Mouse (Mus musculus) cerebellum, adult 2 months (tissue): ENCODE data around the gene Astn2. TPM values are rescaled to one million over a fixed set of nuclear protein-coding genes. Genes with fewer than 3 reads are reported as not detected.

Experiments
- DNase-seq, 2 experiments: peaks; one replicate each; pipeline ENCODE4 v3.0.0; 2021
- H3K27ac ChIP-seq: fragments of 200-500 bp; 2 replicates; pipeline ENCODE4 v1.5.1; 2012; ENCODE audit warnings: low read length, control low read depth, inconsistent platforms; ENCODE audit not compliant: insufficient read depth
- H3K27me3 ChIP-seq: fragments of 200-500 bp; 2 replicates; pipeline ENCODE4 v1.6.1; 2012; ENCODE audit warnings: inconsistent platforms, mild to moderate bottlenecking, low read length, moderate library complexity; ENCODE audit not compliant: control insufficient read depth, insufficient read depth
- H3K4me1 ChIP-seq: fragments of 200-500 bp; 2 replicates; pipeline ENCODE4 v1.6.1; 2011; ENCODE audit warnings: low read length; ENCODE audit not compliant: control insufficient read depth, insufficient read depth
- H3K4me3 ChIP-seq: fragments of 200-500 bp; replicated peaks from 2 replicates; pipeline ENCODE3; 2011; ENCODE audit warnings: mild to moderate bottlenecking, low read depth, low read length, control low read depth; ENCODE audit not compliant: insufficient read depth
- CTCF ChIP-seq: fragments of 200-500 bp; IDR thresholded peaks from 2 replicates; pipeline ENCODE4 v1.5.1; 2011; ENCODE audit warnings: low read depth, mild to moderate bottlenecking, control low read depth, low read length, moderate library complexity, borderline replicate concordance; ENCODE audit not compliant: insufficient read depth
- POLR2A ChIP-seq: fragments of 200-500 bp; IDR thresholded peaks from 2 replicates; pipeline ENCODE4 v1.6.1; 2011; ENCODE audit warnings: low read length, control low read depth, borderline replicate concordance; ENCODE audit not compliant: insufficient read depth
- WGBS: fragments of 180-500 bp; shearing (Covaris S2); methylation state at CpG from one replicate; pipeline ENCODE4 v1.1.7; 2018; 5-methylcytosine and 5-hydroxymethylcytosine counted together
- polyA plus RNA-seq: library from polyadenylated mRNA; depleted of rRNA; stranded (reverse); fragments of >200 nt; gene quantifications from 2 replicates; pipeline ENCODE4 v1.2.3, GENCODE M21; 2012

Astn2 gene
- polyA plus RNA-seq, 1 experiment, result 56.9 TPM

GRCm38 (mm10) chr4:65441746-65442145, 962.7 kb downstream of the Astn2 start:
- 92% methylated on average over 4 of the region's 4 CpGs for WGBS
- no peak overlapping the region for H3K27ac ChIP-seq
- H3K4me1 ChIP-seq, result 0 out of 2 replicates have a peak, but pooled peaks cover 3% of the 10 kb centered on the region
- no peak overlapping the region for H3K4me3 ChIP-seq
- no peak for DNase-seq
- no peaks in the 10 kb centered on the region for H3K27me3 ChIP-seq
- TF ChIP-seq POLR2A (no peak), CTCF (no peak)

- Histone ChIP-seq H3K27ac (no peak overlapping the region), H3K4me1 (no peaks in the 10 kb centered on the region), H3K4me3 (no peak overlapping the region), H3K27me3 (no peaks in the 10 kb centered on the region)
- no peak for DNase-seq
- WGBS, result 29% methylated on average over 3 of the region's 3 CpGs
- no peak for TF ChIP-seq CTCF
- TF ChIP-seq POLR2A, result no peak
Measured at GRCm38 (mm10) chr4:65430804-65431203, 973.6 kb downstream of the Astn2 start.

DNA sequence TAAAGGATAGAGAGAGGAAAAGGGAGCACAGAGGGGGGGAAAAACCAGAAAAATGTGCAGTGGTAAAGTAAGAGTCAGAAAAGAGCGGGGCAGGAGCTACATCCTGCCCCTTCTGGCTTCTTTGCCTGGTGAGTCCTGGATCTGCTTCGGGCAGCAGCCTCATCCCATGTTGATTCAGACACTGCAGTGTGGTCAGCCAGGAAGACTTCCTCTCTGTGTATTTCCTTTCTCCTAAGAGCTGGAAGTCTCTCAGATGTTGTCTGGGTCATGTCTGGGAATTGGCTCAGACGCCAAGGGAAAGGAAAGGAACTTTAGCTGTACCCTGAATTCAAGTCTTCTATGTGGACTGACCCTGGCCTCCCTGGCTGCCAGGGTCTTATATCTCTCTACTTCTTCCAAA, 976.9 kb downstream of the Astn2 start:
- no peaks in the 10 kb centered on the region for H3K4me1 ChIP-seq
- WGBS, result 87% methylated on average over 3 of the region's 3 CpGs

DNA sequence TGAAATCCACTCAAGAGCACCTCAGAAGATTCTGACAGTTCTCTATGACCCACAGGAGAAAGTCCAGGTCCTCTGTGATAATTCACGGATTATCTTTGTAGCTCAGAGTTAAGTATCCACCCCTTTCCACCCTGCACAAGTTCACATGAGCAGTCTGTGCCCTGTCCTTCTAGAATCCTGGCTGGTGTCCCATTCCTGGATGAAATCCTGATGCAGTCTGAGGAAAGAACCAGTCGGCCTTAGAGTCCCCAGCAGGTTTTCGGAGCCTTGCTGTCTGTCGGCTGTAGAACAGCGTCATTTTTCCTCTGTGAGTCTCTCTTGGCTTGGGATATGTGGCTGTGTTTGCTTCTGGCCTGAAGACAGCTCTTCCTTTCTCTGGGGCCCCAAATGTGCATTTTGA, 978.0 kb downstream of the Astn2 start:
- no peak overlapping the region for H3K27ac ChIP-seq
- TF ChIP-seq POLR2A, result no peak
- no peak for TF ChIP-seq CTCF
- no peak overlapping the region for H3K4me3 ChIP-seq
- WGBS, result 22% methylated on average over 5 of the region's 5 CpGs
- no peaks in the 10 kb centered on the region for H3K27me3 ChIP-seq
- DNase-seq, result peak; percentile 27 to 46
- H3K4me1 ChIP-seq, result no peaks in the 10 kb centered on the region

More for the DNA sequence above, 976.9 kb downstream of the Astn2 start:
- DNase-seq, result no peak
- Histone ChIP-seq H3K27ac (no peak overlapping the region), H3K4me3 (no peak overlapping the region), H3K27me3 (no peaks in the 10 kb centered on the region)
- TF ChIP-seq CTCF (no peak), POLR2A (no peak)

DNA sequence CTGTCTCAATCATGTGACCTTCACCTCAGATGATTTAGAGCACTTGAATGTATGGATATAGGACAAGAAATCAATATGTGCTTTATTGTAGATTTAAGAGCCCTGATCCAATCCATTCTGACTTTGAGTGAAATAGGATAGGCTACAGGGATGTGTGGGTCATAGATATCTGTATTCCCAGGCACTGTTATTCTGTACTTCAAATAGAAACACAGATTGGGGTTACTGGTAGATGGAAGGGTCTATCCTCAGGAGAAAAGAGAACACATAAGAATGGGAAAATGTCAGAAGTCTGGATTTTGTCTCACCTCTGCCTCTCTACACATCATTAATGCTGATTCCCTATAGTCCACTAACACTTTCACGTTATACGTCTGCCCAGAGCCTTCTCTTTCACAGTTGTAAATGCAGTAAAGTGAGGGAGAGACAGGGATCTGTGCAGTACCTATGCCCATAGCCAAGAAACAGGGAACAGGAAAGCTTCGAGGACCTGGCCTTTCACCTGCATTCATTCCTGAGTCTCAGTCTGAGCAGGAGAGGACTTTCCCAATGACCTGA, 981.3 kb downstream of the Astn2 start:
- no peak for TF ChIP-seq POLR2A
- TF ChIP-seq CTCF, result no peak
- WGBS, result 98% methylated on average over 3 of the region's 3 CpGs

DNA sequence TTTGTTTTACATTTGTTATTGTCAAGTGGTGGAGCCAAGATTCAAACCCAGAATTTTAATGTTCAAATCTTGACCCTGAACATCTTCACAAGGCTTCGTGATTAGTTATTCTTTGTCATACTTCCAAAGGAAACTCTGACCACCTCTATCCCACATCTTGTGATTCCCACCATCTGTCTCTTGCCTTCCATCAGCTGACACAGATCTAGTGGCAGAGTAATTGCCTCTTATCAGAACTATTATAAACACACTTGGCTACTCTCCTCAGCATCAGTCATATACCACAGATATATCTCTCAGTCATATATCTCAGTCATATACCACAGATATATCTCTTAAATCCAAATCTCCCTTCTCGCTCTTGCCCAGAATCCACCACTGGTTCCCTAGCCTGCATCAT, 983.1 kb downstream of the Astn2 start:
- WGBS, result 72% methylated on average over 2 of the region's 2 CpGs
- DNase-seq, result no peak
- Histone ChIP-seq H3K4me1 (no peaks in the 10 kb centered on the region), H3K27ac (no peak overlapping the region), H3K4me3 (no peak overlapping the region), H3K27me3 (no peaks in the 10 kb centered on the region)
- no peak for TF ChIP-seq CTCF
- TF ChIP-seq POLR2A, result no peak

More for the DNA sequence above, 981.3 kb downstream of the Astn2 start:
- Histone ChIP-seq H3K4me3 (no peak overlapping the region), H3K27me3 (no peaks in the 10 kb centered on the region), H3K4me1 (no peaks in the 10 kb centered on the region), H3K27ac (no peak overlapping the region)
- DNase-seq, result no peak

- Histone ChIP-seq H3K27ac (no peak overlapping the region), H3K4me1 (no peaks in the 10 kb centered on the region), H3K27me3 (no peaks in the 10 kb centered on the region), H3K4me3 (no peak overlapping the region)
- 28% methylated on average over 3 of the region's 3 CpGs for WGBS
- no peak for DNase-seq
- no peak for TF ChIP-seq POLR2A
- no peak for TF ChIP-seq CTCF
Measured at GRCm38 (mm10) chr4:65420511-65420931, 983.9 kb downstream of the Astn2 start.

GRCm38 (mm10) chr4:65415507-65415906, 988.9 kb downstream of the Astn2 start:
- DNase-seq, result no peak
- Histone ChIP-seq H3K4me1 (no peaks in the 10 kb centered on the region), H3K4me3 (no peak overlapping the region), H3K27me3 (no peaks in the 10 kb centered on the region), H3K27ac (no peak overlapping the region)
- TF ChIP-seq POLR2A (no peak), CTCF (no peak)
- 98% methylated on average over 4 of the region's 4 CpGs for WGBS
